Mouse (Mus musculus) subcutaneous adipose tissue, adult 2 months (tissue): ENCODE measurements around the gene Ino80b. TPM values are rescaled to one million over a fixed set of nuclear protein-coding genes. Genes with fewer than 3 reads are reported as not detected.

Source experiments
- polyA plus RNA-seq: library from polyadenylated mRNA; depleted of rRNA; stranded (reverse); fragments of >200 nt; gene quantifications from 2 replicates; pipeline ENCODE4 v1.2.3, GENCODE M21; 2012; ENCODE audit warnings: low replicate concordance; rRNA removed

Gene Ino80b
- polyA plus RNA-seq, result 13.5 and 28.2 TPM in 2 replicates

DNA sequence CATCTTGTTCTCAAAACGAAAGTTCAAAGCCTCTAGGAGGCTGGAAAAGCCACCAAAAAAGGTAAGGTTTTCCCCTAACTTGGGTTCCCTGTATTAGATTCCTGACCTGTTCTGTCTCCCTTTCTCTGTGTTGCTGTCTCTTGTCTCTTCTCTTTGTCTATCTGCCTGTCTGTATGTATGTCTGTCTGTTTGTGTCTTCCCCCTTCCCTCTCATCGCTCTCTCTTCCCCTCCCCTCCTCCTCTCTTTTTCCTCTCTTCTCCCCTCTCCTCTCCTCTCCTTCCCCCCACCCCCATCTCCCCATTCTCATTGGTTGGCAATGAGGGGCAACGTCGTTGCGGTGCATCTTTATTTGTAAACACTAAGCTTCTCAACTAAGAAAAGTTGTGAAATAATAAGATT lies at the start of gene Ino80b:
Gene Ino80b (minus strand): TSS at position 101 of the 400 bp plus-strand sequence.

DNA sequence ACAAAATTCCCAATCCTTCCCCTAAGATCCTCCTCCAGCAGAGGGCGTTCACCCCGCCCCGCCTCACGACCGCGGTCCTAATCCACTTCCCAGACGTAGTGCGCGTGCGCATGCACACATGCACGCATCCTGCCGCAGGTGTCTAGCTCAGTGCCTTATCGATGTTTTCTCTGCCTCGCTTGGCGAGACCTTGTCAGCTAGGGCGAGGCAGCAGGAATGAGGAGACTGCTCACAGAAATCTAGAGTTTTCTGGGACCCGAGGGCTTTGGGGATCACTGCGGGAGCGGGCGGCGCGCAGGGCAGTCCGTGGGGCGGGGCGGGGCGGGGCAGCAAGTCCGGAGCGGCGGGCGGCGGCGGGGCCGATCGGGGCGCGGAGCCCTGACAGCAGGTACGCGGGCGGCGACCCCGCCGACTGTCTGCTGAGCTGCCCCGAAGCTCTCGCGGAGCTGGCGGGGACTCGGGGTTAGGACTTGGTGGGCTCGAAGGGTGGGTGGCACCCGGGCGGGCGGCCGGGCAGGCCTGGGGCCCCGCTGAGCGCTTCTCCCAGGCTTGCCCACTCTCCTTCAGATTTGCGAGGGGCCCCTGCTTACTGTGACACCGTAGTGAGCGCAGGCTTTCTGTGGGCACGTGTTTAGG lies 40.5 kb upstream of the Ino80b start, which contains the start of gene Dctn1:
Gene Dctn1 (plus strand): TSS at position 314 of the 636 bp plus-strand sequence.

DNA sequence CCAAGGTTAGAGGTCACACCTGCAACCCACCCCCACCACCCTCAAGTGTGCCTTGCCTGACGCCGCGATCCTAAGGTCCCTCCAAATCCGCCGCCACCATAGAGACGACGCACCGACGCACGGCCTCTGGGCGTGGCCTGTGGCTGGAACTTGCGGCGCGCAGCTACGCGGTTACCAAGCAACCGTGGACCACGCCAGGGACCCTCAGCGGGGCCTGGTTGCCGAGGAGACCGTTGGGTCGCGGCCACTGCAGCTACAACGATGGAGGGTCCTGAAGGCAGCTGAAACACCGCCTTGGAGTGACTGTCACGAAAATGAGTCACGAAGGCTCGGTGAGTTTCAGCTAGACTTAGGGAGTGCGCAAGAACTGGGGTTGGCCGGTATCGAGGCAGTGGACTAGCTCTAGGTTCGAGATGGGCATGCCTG lies 31.0 kb upstream of the Ino80b start, which contains the start of the genes Wdr54 and 1700003E16Rik:
Gene Wdr54 (minus strand): TSS at position 139 of the 426 bp plus-strand sequence.
Gene 1700003E16Rik (plus strand): TSS at position 146 of the 426 bp plus-strand sequence.

DNA sequence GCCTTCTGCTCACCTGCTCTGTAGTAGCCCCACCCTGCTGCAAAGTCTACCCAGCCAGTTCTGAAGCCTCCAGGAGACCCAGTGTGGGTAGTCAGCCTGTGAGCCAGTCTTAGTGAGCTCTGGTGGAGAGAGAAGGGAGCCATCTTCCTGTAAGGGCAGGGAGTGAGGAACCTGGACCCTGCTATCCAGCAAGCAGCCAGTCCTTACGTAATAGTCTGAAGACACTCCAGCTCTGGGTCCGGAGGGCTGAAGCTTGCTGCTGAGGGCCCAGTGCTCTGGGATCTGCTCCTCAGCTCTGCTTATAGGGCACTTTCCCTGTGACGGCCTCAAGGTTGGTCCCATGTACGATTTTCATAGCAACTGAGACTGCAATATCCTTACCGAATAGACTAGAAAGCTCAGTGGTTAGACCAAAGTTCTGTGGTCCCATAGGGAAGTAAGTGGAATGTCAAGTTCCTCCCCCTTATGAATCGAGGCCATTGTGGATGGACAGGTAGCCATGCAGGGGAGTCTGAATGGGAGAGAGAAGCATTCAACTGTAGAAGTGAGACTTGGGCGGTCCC lies 9.8 kb upstream of the Ino80b start, which contains the start of gene Rtkn:
Gene Rtkn (plus strand): TSS at position 513 of the 563 bp plus-strand sequence.

DNA sequence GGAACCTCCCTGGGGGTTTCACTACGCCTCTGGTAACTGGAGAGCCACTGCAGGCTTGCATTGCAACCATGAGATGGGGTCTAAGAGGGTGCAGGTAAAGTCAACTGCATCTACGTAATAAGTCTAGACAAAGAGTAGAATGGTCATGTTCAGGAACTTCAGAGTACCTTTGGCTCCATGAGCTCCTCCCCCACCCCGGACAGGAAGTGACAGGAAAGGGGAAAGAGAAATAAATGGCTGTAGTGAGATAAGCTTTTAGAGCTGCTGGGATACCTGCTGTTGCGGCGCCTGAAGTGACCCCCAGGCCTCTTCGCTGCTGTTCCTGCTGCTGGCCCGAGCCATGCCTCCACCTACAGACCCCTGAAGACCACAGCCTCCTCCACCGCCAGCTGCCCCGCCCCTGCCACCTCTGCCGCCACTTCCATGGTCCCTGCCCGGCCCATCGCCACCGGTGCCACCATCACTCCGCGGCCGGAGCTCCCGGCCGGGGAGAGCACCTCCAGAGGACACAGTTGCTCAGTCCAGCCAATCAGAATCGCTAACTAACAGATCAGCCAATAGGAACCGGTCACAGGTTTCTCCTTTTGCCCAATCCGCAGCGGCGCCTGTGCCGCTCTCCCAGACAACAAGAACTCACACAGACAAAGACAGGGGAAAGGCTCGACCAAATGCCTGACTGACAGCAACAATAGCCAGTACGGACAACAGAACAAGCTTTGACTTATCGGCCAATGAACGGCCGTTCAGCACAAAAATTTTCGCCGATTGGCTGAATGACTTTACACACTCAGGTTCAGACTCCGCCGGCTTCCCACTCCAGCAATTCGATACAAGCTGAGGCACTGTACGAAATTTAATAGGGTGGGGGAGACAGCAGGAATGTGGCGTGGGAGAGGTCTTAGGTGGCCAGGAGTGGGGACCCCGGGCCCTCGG lies 4.0 kb downstream of the Ino80b start, which contains the start of gene Wbp1:
Gene Wbp1 (minus strand): TSS at position 630 of the 933 bp plus-strand sequence.

DNA sequence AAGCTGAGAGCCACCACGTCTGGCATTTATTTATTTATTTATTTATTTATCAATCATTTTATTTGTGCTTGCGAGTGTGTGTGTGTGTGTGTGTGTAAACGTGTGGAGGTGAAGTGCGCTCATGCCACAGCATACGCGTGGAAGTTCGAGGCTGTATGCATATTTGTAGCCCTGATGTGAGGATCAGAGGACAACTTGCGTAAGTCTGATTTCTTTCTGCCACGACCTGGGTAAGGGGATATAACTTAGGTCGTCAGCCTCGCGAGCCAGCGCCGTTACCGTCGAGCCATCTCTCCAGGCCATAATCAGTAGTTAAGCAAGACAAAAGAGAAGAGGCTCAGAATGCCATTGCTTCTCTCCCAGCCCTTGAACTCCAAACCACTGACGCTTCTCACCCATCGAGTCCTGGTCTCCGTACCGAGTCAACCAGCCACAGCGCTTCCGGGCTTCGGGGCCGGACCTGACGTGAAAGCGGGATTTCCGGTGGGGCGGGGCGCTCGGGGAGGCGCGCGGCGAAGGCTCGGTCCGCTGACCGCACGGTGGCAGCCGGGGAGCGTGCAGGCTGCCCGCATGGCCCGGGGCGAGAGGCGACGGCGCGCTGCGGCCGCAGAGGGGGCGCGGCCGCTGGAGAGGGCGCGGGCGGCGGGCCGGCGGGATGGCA lies 10.1 kb downstream of the Ino80b start, which contains the start of gene Mogs:
Gene Mogs (plus strand): TSS at position 486 of the 661 bp plus-strand sequence.

DNA sequence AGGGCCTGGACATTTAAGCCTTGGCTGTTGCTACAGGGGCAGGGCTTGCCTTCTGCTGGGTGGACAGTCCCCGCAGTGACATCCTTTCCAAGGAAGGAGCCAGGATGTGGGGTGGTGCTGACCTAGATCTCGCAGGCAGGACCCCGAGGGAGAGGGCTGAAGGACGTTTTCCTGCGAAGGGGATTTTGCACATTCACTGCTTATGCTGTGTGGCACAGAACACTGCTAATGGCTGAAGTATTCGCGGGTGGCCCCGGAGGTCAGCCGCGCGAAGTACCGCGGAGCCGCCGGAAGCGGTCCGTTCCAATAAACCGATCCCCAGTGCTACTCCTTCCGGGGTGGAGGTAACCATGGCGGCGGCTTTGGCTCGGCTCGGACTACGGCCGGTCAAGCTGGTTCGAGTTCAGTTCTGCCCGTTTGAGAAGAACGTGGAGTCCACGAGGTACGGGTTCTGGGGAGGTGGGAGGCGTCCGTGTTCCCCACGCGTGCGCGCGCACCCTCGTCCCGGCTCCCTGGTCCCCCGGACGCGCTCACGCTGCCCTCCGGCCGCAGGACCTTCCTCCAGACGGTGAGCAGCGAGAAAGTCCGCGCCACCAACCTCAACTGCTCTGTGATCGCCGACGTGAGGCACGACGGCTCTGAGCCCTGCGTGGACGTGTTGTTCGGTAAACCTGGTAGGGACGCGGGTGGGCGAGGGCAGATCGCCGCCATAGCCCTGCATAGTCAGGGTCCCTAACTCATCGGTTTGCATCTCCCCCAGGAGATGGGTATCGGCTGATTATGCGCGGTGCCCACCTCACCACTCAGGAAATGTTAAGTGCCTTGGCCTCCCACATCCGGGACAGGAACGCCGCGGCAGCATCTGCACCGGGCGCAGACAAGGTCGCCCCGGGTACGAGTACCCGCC lies 16.2 kb downstream of the Ino80b start, which contains the start of gene Mrpl53:
Gene Mrpl53 (plus strand): TSS at position 279 of the 907 bp plus-strand sequence.

DNA sequence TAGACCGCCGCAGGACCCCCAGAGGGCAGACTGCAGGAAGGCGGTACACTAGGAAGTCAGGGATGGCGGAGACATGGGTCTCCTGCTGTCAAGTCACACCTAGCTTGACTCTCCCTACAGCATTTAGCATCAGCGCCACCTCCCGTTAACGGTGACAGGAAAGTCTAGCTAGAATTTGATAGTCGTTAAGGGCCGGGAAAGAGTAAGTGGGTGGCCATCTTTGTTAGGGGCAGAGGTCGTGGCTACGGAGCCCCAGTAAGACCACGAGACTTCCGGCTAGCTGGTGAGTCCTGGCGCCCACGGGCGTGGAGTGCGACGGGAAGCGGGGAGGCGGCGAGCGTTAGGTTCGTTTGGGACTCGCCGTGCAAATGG lies 23.9 kb downstream of the Ino80b start, which contains the start of the genes Ccdc142 and Gm42688:
Gene Ccdc142 (plus strand): TSS at position 286 of the 372 bp plus-strand sequence.
Gene Gm42688 (plus strand): TSS at position 302 of the 372 bp plus-strand sequence.

DNA sequence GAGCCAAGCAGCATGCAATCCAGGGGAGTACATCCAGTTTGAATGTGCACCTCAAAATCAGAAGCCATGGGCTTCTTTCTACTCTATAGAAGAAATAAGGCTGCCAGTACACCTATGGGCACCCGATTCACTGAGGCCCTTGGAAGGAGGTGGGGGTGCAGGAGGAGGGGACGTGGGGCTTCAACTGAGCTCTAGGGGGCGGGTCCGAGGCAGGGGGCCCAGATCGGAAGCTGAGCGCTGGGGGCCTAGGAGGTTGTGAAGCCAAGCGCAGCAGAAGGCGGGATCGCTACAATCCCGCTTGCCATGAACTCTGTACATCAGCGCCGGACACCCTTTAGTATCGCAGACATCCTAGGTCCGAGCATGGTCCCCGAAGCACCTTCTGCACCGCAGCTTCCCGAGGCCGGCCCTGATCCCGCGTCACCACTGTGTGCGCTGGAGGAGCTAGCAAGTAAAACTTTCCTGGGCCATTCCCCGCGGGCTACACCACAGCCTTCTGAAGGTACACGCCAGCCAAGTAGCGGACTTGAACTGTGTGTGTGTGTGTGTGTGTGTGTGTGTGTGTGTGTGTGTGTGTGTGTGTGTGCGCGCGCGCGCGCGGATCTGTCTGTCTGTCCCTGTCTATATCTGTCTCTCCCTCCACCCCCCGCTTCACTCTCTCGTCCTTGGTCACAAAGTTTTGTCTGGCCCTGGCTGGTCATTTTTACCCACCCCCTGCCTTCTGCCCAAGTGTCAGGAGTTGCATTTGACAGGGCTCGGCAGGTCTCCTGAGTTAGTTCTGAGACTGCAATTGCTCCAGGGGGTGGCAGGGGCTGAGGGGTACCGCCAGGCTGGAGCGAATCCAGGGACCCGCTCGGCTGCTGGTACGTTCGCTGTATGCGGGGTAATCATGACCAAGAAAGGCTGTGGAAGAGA lies 38.9 kb downstream of the Ino80b start, which contains the start of gene Lbx2:
Gene Lbx2 (plus strand): TSS at position 247 of the 915 bp plus-strand sequence.

DNA sequence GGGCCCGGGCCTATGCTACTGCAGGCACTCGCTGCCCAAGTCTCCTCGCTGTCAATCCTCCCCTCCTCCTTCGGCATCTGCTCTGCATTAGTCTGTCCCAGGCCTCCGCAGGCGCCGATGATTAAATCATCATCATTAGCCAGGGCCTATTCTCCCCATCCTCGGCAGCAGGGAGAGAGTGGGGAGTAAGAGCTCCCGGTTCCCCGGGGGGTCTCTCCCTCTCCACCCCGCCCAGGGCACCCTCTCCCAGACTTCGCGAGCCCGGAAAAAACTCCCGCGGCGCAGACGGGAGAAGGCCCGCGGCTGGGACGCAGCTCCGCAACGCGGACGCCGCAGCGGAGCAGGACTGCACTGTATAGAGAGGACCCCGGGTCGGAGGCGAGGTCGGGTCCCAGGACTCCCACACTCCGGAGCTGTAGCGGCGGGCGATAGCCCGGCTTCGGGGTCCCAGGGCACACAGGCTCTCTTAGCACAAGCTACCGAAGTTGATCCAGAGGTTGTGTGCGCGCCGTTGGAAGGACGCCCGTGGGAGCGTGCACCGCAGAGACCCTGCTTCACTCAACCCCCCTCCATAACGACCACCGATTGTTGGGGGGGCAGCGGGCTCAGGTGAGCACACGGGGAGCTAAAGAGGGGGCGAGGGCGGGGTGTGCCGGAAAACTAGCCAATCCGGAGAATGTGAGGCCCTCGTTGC lies 47.5 kb downstream of the Ino80b start, which contains the start of gene Pcgf1:
Gene Pcgf1 (plus strand): TSS at position 240 of the 694 bp plus-strand sequence.

Other genes with a start within 250 kb of the Ino80b start
- 0.27 and 0.57 TPM in 2 replicates for gene Sema4f, start 185.7 kb downstream of the Ino80b start, polyA plus RNA-seq
- gene M1ap, start 178.5 kb downstream of the Ino80b start, polyA plus RNA-seq, result 0.57 and 0.59 TPM in 2 replicates
- 11.2 and 13.9 TPM in 2 replicates for gene Dok1, start 92.0 kb downstream of the Ino80b start, polyA plus RNA-seq
- gene Loxl3, start 91.3 kb downstream of the Ino80b start, polyA plus RNA-seq, result 10.1 and 23.6 TPM in 2 replicates
- gene Aup1, start 70.9 kb downstream of the Ino80b start, polyA plus RNA-seq, result 309 and 367 TPM in 2 replicates
- gene Htra2, start 70.2 kb downstream of the Ino80b start, polyA plus RNA-seq, result 57.1 and 73.9 TPM in 2 replicates
- 1.7 and 2.6 TPM in 2 replicates for gene Dqx1, start 67.6 kb downstream of the Ino80b start, polyA plus RNA-seq
- not detected in 2 replicates for gene Tlx2, start 55.1 kb downstream of the Ino80b start, polyA plus RNA-seq
- 21.1 and 28.1 TPM in 2 replicates for gene Pcgf1, start 47.6 kb downstream of the Ino80b start, polyA plus RNA-seq
- gene Lbx2, start 39.1 kb downstream of the Ino80b start, polyA plus RNA-seq, result 2.4 and 3.2 TPM in 2 replicates
- 4.7 and 10.3 TPM in 2 replicates for gene Ccdc142, start 23.8 kb downstream of the Ino80b start, polyA plus RNA-seq
- 4.1 and 7.8 TPM in 2 replicates for gene Gm42688, start 23.8 kb downstream of the Ino80b start, polyA plus RNA-seq
- 76.4 and 94.6 TPM in 2 replicates for gene Mrpl53, start 16.4 kb downstream of the Ino80b start, polyA plus RNA-seq
- 27.7 and 77.1 TPM in 2 replicates for gene Mogs, start 9.9 kb downstream of the Ino80b start, polyA plus RNA-seq
- 165 and 170 TPM in 2 replicates for gene Wbp1, start 3.9 kb downstream of the Ino80b start, polyA plus RNA-seq
- 19.8 and 52.2 TPM in 2 replicates for gene Rtkn, start 10.0 kb upstream of the Ino80b start, polyA plus RNA-seq
- 1.1 and 6.5 TPM in 2 replicates for gene Wdr54, start 31.0 kb upstream of the Ino80b start, polyA plus RNA-seq
- gene 1700003E16Rik, start 31.0 kb upstream of the Ino80b start, polyA plus RNA-seq, result 0.11 and 0.48 TPM in 2 replicates
- gene Dctn1, start 40.5 kb upstream of the Ino80b start, polyA plus RNA-seq, result 126 and 138 TPM in 2 replicates
- gene Slc4a5, start 94.4 kb upstream of the Ino80b start, polyA plus RNA-seq, result 0.05 and 0.11 TPM in 2 replicates
- gene Mthfd2, start 200.5 kb upstream of the Ino80b start, polyA plus RNA-seq, result 3.6 and 9.0 TPM in 2 replicates
- gene Mob1a, start 200.6 kb upstream of the Ino80b start, polyA plus RNA-seq, result 34.8 and 47.1 TPM in 2 replicates
- gene Bola3, start 223.7 kb upstream of the Ino80b start, polyA plus RNA-seq, result 19.9 and 37.7 TPM in 2 replicates